Mouse (Mus musculus) kidney, postnatal 4 days (tissue): ENCODE data around the gene Twnk.

Source experiments
- DNase-seq, 2 experiments: peaks; one replicate each; pipeline ENCODE4 v3.0.0; 2021; ENCODE audit warnings: mixed read lengths in 2 of 2

Gene Twnk

GRCm38 (mm10) chr19:45053451-45053850 is 48.0 kb downstream of the Twnk start:
- DNase-seq = no peak

GRCm38 (mm10) chr19:45054892-45055690 is 49.6 kb downstream of the Twnk start:
- DNase-seq = no peak

- DNase-seq = peak in 1 of 2 experiments; percentile 55
Observed at GRCm38 (mm10) chr19:45056364-45056763, 50.9 kb downstream of the Twnk start.

GRCm38 (mm10) chr19:45056908-45057698 is 51.6 kb downstream of the Twnk start:
- no peak for DNase-seq

- no peak for DNase-seq
Observed at GRCm38 (mm10) chr19:45057724-45058112, 52.3 kb downstream of the Twnk start.

DNA sequence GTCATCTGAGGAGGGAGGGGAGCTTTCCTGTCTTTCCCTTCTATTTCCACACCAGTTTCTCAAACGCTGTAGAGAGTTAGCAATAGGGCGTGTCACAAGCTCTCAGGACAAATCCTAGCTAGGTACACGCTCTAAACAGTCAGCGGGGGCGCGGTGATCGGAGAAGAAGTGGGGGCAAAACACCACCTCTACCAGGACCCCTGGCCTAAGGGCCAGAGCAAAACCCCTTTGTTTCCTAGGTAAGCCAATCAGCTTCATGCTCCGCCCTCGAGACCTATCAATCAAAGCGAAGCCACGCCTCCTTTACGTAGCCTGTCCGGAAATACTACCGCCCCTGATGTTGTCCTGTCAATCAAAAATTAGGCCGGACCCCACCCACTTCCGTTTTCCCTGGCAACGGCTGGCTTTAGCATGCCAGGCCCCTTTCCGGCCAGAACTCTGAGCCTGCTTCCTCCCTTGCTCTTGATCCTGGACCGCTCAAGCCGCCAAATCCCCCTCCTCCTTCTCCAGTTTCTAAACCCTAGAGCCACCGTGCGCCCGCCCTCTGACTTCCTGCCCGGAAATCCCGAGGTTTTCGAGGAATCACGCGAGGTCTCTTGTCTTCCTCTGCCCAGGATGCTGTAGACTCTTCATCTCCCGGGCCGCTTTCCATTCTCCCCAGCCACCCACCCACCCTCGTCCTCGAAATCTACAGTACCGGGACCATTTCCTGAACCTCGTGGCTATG is 52.8 kb downstream of the Twnk start:
- peak; percentile 97 for DNase-seq

DNA sequence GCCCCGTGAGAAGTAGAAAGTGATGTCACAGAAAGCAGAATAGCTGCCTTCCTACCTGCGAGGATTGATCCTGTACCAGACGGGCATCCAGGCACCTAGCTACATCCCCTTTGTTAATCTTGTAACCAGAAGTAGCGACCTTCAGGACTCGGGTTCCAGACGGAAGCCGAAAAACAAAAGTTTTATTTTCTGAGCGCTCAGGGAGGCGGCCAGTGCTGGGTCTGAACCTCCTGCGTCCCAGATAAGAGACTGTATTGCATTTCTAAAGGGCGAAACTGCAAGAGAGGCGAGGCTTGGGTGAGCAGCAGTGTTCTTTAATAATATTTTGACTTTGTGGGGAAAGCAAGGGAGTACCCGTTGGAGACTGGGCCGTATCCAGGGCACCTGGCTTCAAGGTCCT is 53.4 kb downstream of the Twnk start:
- no peak for DNase-seq
